Comparison of ENCODE assay signal across 17 mouse cellular contexts in the genomic region with DNA sequence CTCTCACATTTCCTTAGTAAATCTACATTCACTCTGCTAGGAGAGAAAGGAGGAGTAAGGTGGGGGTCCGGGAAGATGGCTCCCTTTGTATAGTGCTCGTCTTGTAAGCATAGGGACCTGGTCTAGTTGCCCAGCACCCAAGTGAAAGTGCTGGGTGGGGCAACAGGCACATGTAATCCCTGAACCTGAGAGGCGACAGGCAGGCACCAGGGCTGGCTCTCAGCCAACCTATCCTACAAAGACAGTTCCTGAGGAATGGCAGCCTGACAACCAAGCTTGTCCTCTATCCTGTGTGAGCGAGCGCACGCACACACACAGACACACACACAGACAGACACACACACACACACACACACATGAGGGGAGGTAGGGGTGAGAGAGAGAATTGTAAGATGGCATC. TPM values are rescaled to one million over a fixed set of nuclear protein-coding genes. Genes with fewer than 3 reads are reported as not detected.
DNase-seq lines count a peak whose midpoint lies in the region; ATAC-seq and TF ChIP-seq lines count a peak whose summit lies in the region.
"Had no signal": no experiment of that assay in that cellular context is flagged by ENCODE, and none has a peak within 500 bp of the region (broad histone marks: within the 10 kb centered on the region; RNA-seq: fewer than 3 reads in every experiment).

No protein-coding gene starts in this region.

- H3K27ac ChIP-seq in gastrocnemius, adult 2 months: peak overlapping the region; percentile 92
- H3K27ac ChIP-seq in limb, embryonic 15.5 days: no peak overlapping the region
- H3K27ac ChIP-seq in limb, embryonic 10.5 days: no peak overlapping the region
- H3K27ac ChIP-seq: hindbrain, embryonic 10.5 days; lung, embryonic 15.5 days; midbrain, embryonic 12.5 days had no signal

- TF ChIP-seq CTCF in gastrocnemius, adult 2 months (IDR thresholded peaks at IDR 0.05): no peak

- no peaks in the 10 kb centered on the region for H3K9me3 ChIP-seq in limb, embryonic 15.5 days
- H3K9me3 ChIP-seq in limb, embryonic 10.5 days (replicated peaks): no peaks in the 10 kb centered on the region
- H3K9me3 ChIP-seq: hindbrain, embryonic 10.5 days; lung, embryonic 15.5 days; midbrain, embryonic 12.5 days had no signal

- no peak overlapping the region for H3K9ac ChIP-seq in limb, embryonic 15.5 days
- H3K9ac ChIP-seq: forebrain, postnatal 0 days; lung, embryonic 15.5 days; midbrain, embryonic 12.5 days had no signal

- WGBS in limb, embryonic 15.5 days: 65% methylated on average over 6 of the region's 6 CpGs
- WGBS in limb, embryonic 10.5 days: 92% methylated on average over 6 of the region's 6 CpGs

- DNase-seq in gastrocnemius, adult 2 months: peak; percentile 61
- no peak for DNase-seq in gastrocnemius, postnatal 10 days
- no peak for DNase-seq in limb, embryonic 10.5 days (ENCODE audit: low spot score)
- DNase-seq in MN1 (ENCODE audit: low spot score): peak; percentile 28
- peak; percentile 15 to 33 for DNase-seq in adrenal gland, postnatal 36 days
- DNase-seq in left cerebral cortex, postnatal 4 days: no peak
- DNase-seq: forebrain, postnatal 0 days; layer of hippocampus, postnatal 36 days; right cerebral cortex, postnatal 14 days; thymus, postnatal 36 days had no signal

- ATAC-seq in limb, embryonic 15.5 days (ENCODE audit: insufficient number of reproducible peaks, low FRiP score, low TSS enrichment, low read depth): 0 out of 2 replicates have a peak, but pooled peaks have one; percentile 55
- ATAC-seq: activated CD4-positive, CD25-positive, alpha-beta regulatory T cell, adult 4 months; CD4-positive, CD25-positive, alpha-beta regulatory T cell, adult 4 months; forebrain, postnatal 0 days; inflammation-experienced regulatory T-cells, adult 6 months had no signal

- no peaks in the 10 kb centered on the region for H3K36me3 ChIP-seq in limb, embryonic 15.5 days
- no peaks in the 10 kb centered on the region for H3K36me3 ChIP-seq in limb, embryonic 10.5 days
- H3K36me3 ChIP-seq: hindbrain, embryonic 10.5 days; lung, embryonic 15.5 days; midbrain, embryonic 12.5 days had no signal

- no peak overlapping the region for H3K4me2 ChIP-seq in limb, embryonic 15.5 days
- H3K4me2 ChIP-seq: lung, embryonic 15.5 days; midbrain, embryonic 12.5 days had no signal

- H3K27me3 ChIP-seq in limb, embryonic 15.5 days: no peaks in the 10 kb centered on the region
- H3K27me3 ChIP-seq in limb, embryonic 10.5 days (ENCODE audit: low read depth, poor library complexity, severe bottlenecking): no peaks in the 10 kb centered on the region
- H3K27me3 ChIP-seq: lung, embryonic 15.5 days; midbrain, embryonic 12.5 days had no signal

- no peak overlapping the region for H3K4me3 ChIP-seq in gastrocnemius, adult 2 months
- no peak overlapping the region for H3K4me3 ChIP-seq in limb, embryonic 15.5 days
- no peak overlapping the region for H3K4me3 ChIP-seq in limb, embryonic 10.5 days
- H3K4me3 ChIP-seq: hindbrain, embryonic 10.5 days; lung, embryonic 15.5 days; midbrain, embryonic 12.5 days had no signal

- intact Hi-C loops in gastrocnemius, adult 2 months (cut with DNase I): loop anchor here (2.0 kb wide), 1 partner anchor 80 kb away; no protein-coding TSS in a partner anchor
- intact Hi-C loops in left cerebral cortex, postnatal 4 days (cut with DNase I): no loop called here

- H3K4me1 ChIP-seq in limb, embryonic 15.5 days: no peaks in the 10 kb centered on the region
- H3K4me1 ChIP-seq in limb, embryonic 10.5 days: no peaks in the 10 kb centered on the region
- H3K4me1 ChIP-seq: hindbrain, embryonic 10.5 days; lung, embryonic 15.5 days; midbrain, embryonic 12.5 days had no signal

RNA-seq across cellular contexts. Expression of gene Hk2, which starts 32.2 kb away (rescaled TPM):
- total RNA-seq in gastrocnemius, adult 2 months (2021): 100 to 1,000 TPM; 243 to 313 TPM
- 10 to 100 TPM; 50.0 to 61.7 TPM for total RNA-seq in gastrocnemius, postnatal 10 days (2021)
- polyA plus RNA-seq in limb, embryonic 15.5 days (2015; fragmentation: Nextera tagmentation; extraction: Ambion mirVana): 25.4 TPM in 2 replicates
- polyA plus RNA-seq in limb, embryonic 10.5 days (2016; fragmentation: Nextera tagmentation; extraction: Ambion mirVana): 27.5 and 35.9 TPM in 2 replicates
- 10 to 100 TPM; 77.2 to 98.0 TPM for total RNA-seq in adrenal gland, postnatal 36 days (2021)
- 1 to 10 TPM; 2.4 to 3.4 TPM for total RNA-seq in left cerebral cortex, postnatal 4 days (2021)

Comparison
In these comparisons a context has a peak if more than half of its experiments do, and no peak if none do; other contexts are left out.
1. DNase-seq: peak in gastrocnemius, adult 2 months (single experiment), MN1 (single experiment) and adrenal gland, postnatal 36 days (2 of 2); none in gastrocnemius, postnatal 10 days (single experiment), limb, embryonic 10.5 days (single experiment) and left cerebral cortex, postnatal 4 days (single experiment).
2. RNA of gene Hk2, which starts 32.2 kb away (total RNA-seq): 243 to 313 TPM in gastrocnemius, adult 2 months, 77.2 to 98.0 TPM in adrenal gland, postnatal 36 days and 50.0 to 61.7 TPM in gastrocnemius, postnatal 10 days; 2.4 to 3.4 TPM in left cerebral cortex, postnatal 4 days; every median in the first group is over 10 times any median in the second.